ENCODE assay signal across 8 mouse cellular contexts in the genomic region with DNA sequence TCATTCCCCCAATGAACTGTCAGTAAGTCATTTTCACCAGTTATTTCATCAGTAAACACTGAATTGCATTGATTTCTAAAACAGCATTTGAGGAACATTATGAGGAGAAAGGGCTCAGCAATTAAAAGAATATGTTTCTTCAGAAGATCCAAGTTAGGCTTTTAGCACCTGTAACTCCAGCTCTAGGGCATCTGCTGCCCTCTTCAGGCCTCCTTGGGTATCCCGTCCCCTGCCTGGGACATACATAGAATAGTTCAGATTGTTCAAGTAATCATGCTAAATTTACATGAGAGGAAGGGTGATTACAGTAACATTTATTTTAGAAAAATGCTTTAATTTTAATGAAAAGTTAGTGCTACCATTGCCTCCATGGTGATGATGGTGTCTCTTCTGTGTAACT. TPM values are rescaled to one million over a fixed set of nuclear protein-coding genes. Genes with fewer than 3 reads are reported as not detected.
A peak's percentile ranks its signal among the peaks of the same experiment; 100 is the strongest.
DNase-seq lines count a peak whose midpoint lies in the region; ATAC-seq and TF ChIP-seq lines count a peak whose summit lies in the region.

No protein-coding gene starts in this region.

- H3K9me3 ChIP-seq in heart, embryonic 12.5 days (replicated peaks) = no peaks in the 10 kb centered on the region
- no peaks in the 10 kb centered on the region for H3K9me3 ChIP-seq in liver, embryonic 14.5 days (ENCODE audit: control insufficient read depth, low read length)

- WGBS in heart, adult 2 months = 74% methylated on average over 1 of the region's 1 CpGs
- 89% methylated on average over 1 of the region's 1 CpGs for WGBS in heart, embryonic 12.5 days
- 50% methylated on average over 1 of the region's 1 CpGs for WGBS in liver, embryonic 14.5 days (ENCODE audit: insufficient replicate concordance)

- H3K4me3 ChIP-seq in heart, adult 2 months = no peak overlapping the region
- H3K4me3 ChIP-seq in heart, embryonic 12.5 days = no peak overlapping the region
- H3K4me3 ChIP-seq in liver, embryonic 14.5 days (ENCODE audit: insufficient read depth in 1 of 2, low read depth in 2 of 2, low read length in 2 of 2) = no peak overlapping the region

- TF ChIP-seq POLR2A in heart, adult 2 months (IDR thresholded peaks at IDR 0.05; ENCODE audit: insufficient read depth, low read depth, low read length) = no peak

- TF ChIP-seq CTCF in heart, adult 2 months (IDR thresholded peaks at IDR 0.05) = peak; percentile 88
- peak; percentile 81 for TF ChIP-seq CTCF in liver, embryonic 14.5 days (IDR thresholded peaks at IDR 0.05; ENCODE audit: low read depth)

- no peak overlapping the region for H3K4me2 ChIP-seq in heart, embryonic 12.5 days
- no peak overlapping the region for H3K4me2 ChIP-seq in liver, embryonic 14.5 days (ENCODE audit: low read depth)

- H3K9ac ChIP-seq in heart, adult 2 months (ENCODE audit: low read depth, low read length) = no peak overlapping the region
- no peak overlapping the region for H3K9ac ChIP-seq in heart, embryonic 12.5 days
- H3K9ac ChIP-seq in liver, embryonic 14.5 days (replicated peaks) = no peak overlapping the region

- intact Hi-C loops in heart, adult 2 months (cut with DNase I) = no loop called here
- intact Hi-C loops in gastrocnemius, postnatal 14 days (cut with DNase I; ENCODE audit: low total_unique reads) = loop anchor here (5.0 kb wide), 1 partner anchor 122 kb away; no protein-coding TSS in a partner anchor

- no peak for ATAC-seq in heart, embryonic 12.5 days (ENCODE audit: insufficient number of reproducible peaks, low FRiP score)
- ATAC-seq in liver, embryonic 14.5 days (ENCODE audit: insufficient read depth) = no peak

- TF ChIP-seq EP300 in heart, adult 2 months (IDR thresholded peaks at IDR 0.05; ENCODE audit: insufficient read depth, low read depth, low read length) = 0 out of 2 replicates have a peak, but pooled peaks have one; percentile 61
- no peak for TF ChIP-seq EP300 in liver, embryonic 14.5 days (IDR thresholded peaks at IDR 0.05; ENCODE audit: low read depth)

- no peak overlapping the region for H3K27ac ChIP-seq in heart, adult 2 months
- H3K27ac ChIP-seq in heart, embryonic 12.5 days (ENCODE audit: poor library complexity, severe bottlenecking) = no peak overlapping the region
- no peak overlapping the region for H3K27ac ChIP-seq in liver, embryonic 14.5 days

- peak; percentile 38 to 63 for DNase-seq in heart, adult 2 months
- DNase-seq in CD4-positive helper T cell, adult 2 months (ENCODE audit: low read depth, low spot score) = peak; percentile 51
- DNase-seq in adrenal gland, postnatal 14 days = peak; percentile 71
- peak; percentile 17 for DNase-seq in gastrocnemius, postnatal 14 days
- peak in 2 of 3 experiments; percentile 25 to 33 for DNase-seq in liver, embryonic 14.5 days (ENCODE audit: low read depth in 3 of 3, low spot score in 3 of 3)
- DNase-seq in spleen, adult 12 weeks (ENCODE audit: low spot score) = peak; percentile 32
- DNase-seq in layer of hippocampus, adult 9-11 months = no peak

- peaks cover 8% of the 10 kb centered on the region for H3K36me3 ChIP-seq in heart, adult 2 months (ENCODE audit: control insufficient read depth, insufficient read depth, low read length)
- peaks cover 10% of the 10 kb centered on the region; the same call in 1 of the 2 replicates for H3K36me3 ChIP-seq in heart, embryonic 12.5 days
- H3K36me3 ChIP-seq in liver, embryonic 14.5 days (replicated peaks; ENCODE audit: control insufficient read depth, insufficient read depth, low read depth) = no peaks in the 10 kb centered on the region

- no peaks in the 10 kb centered on the region for H3K4me1 ChIP-seq in heart, adult 2 months (ENCODE audit: control insufficient read depth, insufficient read depth, low read length)
- 0 out of 2 replicates have a peak, but pooled peaks cover 6% of the 10 kb centered on the region for H3K4me1 ChIP-seq in heart, embryonic 12.5 days (replicated peaks)
- H3K4me1 ChIP-seq in liver, embryonic 14.5 days (replicated peaks; ENCODE audit: control insufficient read depth in 2 of 2, insufficient read depth in 2 of 2, low read length in 1 of 2) = no peaks in the 10 kb centered on the region

- H3K27me3 ChIP-seq in heart, adult 2 months (ENCODE audit: control insufficient read depth, insufficient read depth, low read length) = no peaks in the 10 kb centered on the region
- H3K27me3 ChIP-seq in heart, embryonic 12.5 days (replicated peaks) = no peaks in the 10 kb centered on the region
- H3K27me3 ChIP-seq in liver, embryonic 14.5 days (ENCODE audit: control insufficient read depth, insufficient read depth, low read length) = no peaks in the 10 kb centered on the region

- no peaks in the 10 kb centered on the region for H3K79me2 ChIP-seq in heart, adult 2 months (replicated peaks; ENCODE audit: control insufficient read depth, insufficient read depth, low read length)

RNA-seq across cellular contexts. Expression of a gene that starts 28.0 kb away (rescaled TPM):
- 100 to 1,000 TPM; 189 to 213 TPM for total RNA-seq in heart, adult 2 months (2021)
- 39.1 and 97.7 TPM in 2 replicates for polyA plus RNA-seq in heart, adult 2 months (2012; rRNA removed)
- 18.9 and 20.4 TPM in 2 replicates for polyA plus RNA-seq in heart, embryonic 12.5 days (2016; fragmentation: Nextera tagmentation; extraction: Ambion mirVana)
- total RNA-seq in adrenal gland, postnatal 14 days (2021) = 69.0 and 70.3 TPM in 2 replicates
- 10 to 100 TPM; 79.1 to 91.1 TPM for total RNA-seq in gastrocnemius, postnatal 14 days (2021)
- polyA plus RNA-seq in liver, embryonic 14.5 days (2012; rRNA removed) = 10.1 and 15.1 TPM in 2 replicates
- polyA plus RNA-seq in liver, embryonic 14.5 days (2014; fragmentation: Nextera tagmentation; extraction: Ambion mirVana) = 12.8 and 13.7 TPM in 2 replicates
